8 mouse cellular contexts compared by ENCODE assay signal in the genomic region with DNA sequence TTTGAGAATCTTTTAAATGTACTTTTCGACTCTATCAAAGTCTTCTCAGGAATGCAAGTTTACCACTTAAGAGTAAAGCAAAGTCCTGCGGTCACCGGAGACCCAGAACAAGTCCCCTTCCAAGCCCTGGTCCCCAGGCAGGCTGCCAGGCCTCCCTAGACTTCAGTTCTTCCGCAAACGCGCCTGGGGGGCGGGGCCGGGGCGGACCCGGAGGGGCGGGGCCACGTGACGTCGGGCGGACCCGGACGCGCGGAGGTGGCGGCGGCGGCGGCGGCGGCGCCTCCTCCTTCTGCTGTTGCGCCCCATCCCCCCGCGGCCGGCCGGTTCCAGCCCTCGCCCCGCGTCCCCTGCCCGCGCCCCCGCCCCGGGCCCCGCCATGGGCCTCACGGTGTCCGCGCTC. TPM values are rescaled to one million over a fixed set of nuclear protein-coding genes. Genes with fewer than 3 reads are reported as not detected.
DNase-seq lines count a peak whose midpoint lies in the region; ATAC-seq lines count a peak whose summit lies in the region.

TSS of gene Arf5 (plus strand) at position 248 of the 400 bp plus-strand sequence.

- H3K9ac ChIP-seq in hindbrain, embryonic 13.5 days, result peak within 1 kb of the TSS; percentile 97

- H3K36me3 ChIP-seq in hindbrain, embryonic 13.5 days, result peaks cover 31% of the 10 kb centered on the region

- peak within 1 kb of the TSS; percentile 91 for H3K4me3 ChIP-seq in hindbrain, embryonic 13.5 days

- ATAC-seq in hindbrain, embryonic 13.5 days (ENCODE audit: low FRiP score), result peak; percentile 82

- DNase-seq in NIH3T3 (ENCODE audit: low read depth), result peak; percentile 97
- DNase-seq in cerebellum, postnatal 10 days, result peak; percentile 98 to 99
- peak; percentile 81 to 91 for DNase-seq in frontal cortex, postnatal 14 days (ENCODE audit: low spot score in 2 of 2)
- DNase-seq in layer of hippocampus, postnatal 25 days (ENCODE audit: extremely low spot score in 1 of 2, low spot score in 1 of 2), result peak; percentile 92 to 94
- DNase-seq in lung, postnatal 25 days (ENCODE audit: low spot score), result peak; percentile 94
- DNase-seq in retina, embryonic 14.5 days (ENCODE audit: low spot score), result peak; percentile 89
- DNase-seq in thymus, postnatal 4 days, result peak; percentile 99

- under 1% methylated on average over 20 of the region's 42 CpGs for WGBS in hindbrain, embryonic 13.5 days

- peak within 1 kb of the TSS; percentile 69 for H3K4me2 ChIP-seq in hindbrain, embryonic 13.5 days

- H3K27ac ChIP-seq in hindbrain, embryonic 13.5 days, result peak within 1 kb of the TSS; percentile 88

- no peaks in the 10 kb centered on the region for H3K27me3 ChIP-seq in hindbrain, embryonic 13.5 days

- no peaks in the 10 kb centered on the region for H3K9me3 ChIP-seq in hindbrain, embryonic 13.5 days

- peaks cover 60% of the 10 kb centered on the region for H3K4me1 ChIP-seq in hindbrain, embryonic 13.5 days (replicated peaks)

RNA-seq across cellular contexts. Expression of gene Arf5, which starts in this region (rescaled TPM):
- polyA plus RNA-seq in hindbrain, embryonic 13.5 days (2015; fragmentation: Nextera tagmentation; extraction: Ambion mirVana), result 401 and 406 TPM in 2 replicates
- 100 to 1,000 TPM; 327 to 334 TPM for total RNA-seq in layer of hippocampus, postnatal 25 days (2021)

Comparison
In these comparisons a context has a peak if more than half of its experiments do, and no peak if none do; other contexts are left out.
1. Peak in every context shown above with its lines: DNase-seq, ATAC-seq, H3K4me3 ChIP-seq and H3K27ac ChIP-seq.